Mouse (Mus musculus) lung, embryonic 14.5 days (tissue): ENCODE data around the gene Vti1a. TPM values are rescaled to one million over a fixed set of nuclear protein-coding genes. Genes with fewer than 3 reads are reported as not detected.

Experiments
- ATAC-seq: fragments of 200-750 bp; cut with Nextera tagmentation; 2 replicates; pipeline ENCODE4 v1.8.0; 2017; ENCODE audit warnings: mild to moderate bottlenecking, moderate TSS enrichment, moderate library complexity; ENCODE audit not compliant: insufficient read depth
- DNase-seq: peaks from one replicate; pipeline ENCODE4 v3.0.0-alpha.2; 2015
- H3K27ac ChIP-seq: fragments of 300-500 bp; sonication (generic); 2 replicates; pipeline ENCODE4 v1.5.1; 2014; ENCODE audit warnings: low read depth, mild to moderate bottlenecking, moderate library complexity
- H3K27me3 ChIP-seq: fragments of 300-500 bp; sonication (generic); 2 replicates; pipeline ENCODE4 v1.6.1; 2014; ENCODE audit warnings: low read length, control low read depth; ENCODE audit not compliant: insufficient read depth
- H3K36me3 ChIP-seq: fragments of 300-500 bp; sonication (generic); 2 replicates; pipeline ENCODE4 v1.6.1; 2014; ENCODE audit warnings: control low read depth; ENCODE audit not compliant: insufficient read depth
- H3K4me1 ChIP-seq: fragments of 300-500 bp; sonication (generic); 2 replicates; pipeline ENCODE4 v1.6.1; 2014; ENCODE audit warnings: antibody characterized with exemption, control low read depth; ENCODE audit not compliant: insufficient read depth
- H3K4me2 ChIP-seq: fragments of 300-500 bp; sonication (generic); 2 replicates; pipeline ENCODE4 v1.6.1; 2014; ENCODE audit warnings: mild to moderate bottlenecking
- H3K4me3 ChIP-seq: fragments of 300-500 bp; sonication (generic); 2 replicates; pipeline ENCODE4 v1.5.1; 2014; ENCODE audit warnings: low read depth, low read length
- H3K9ac ChIP-seq: fragments of 300-500 bp; sonication (generic); 2 replicates; pipeline ENCODE4 v1.6.1; 2014
- H3K9me3 ChIP-seq: fragments of 300-500 bp; sonication (generic); 2 replicates; pipeline ENCODE4 v1.6.1; 2016; ENCODE audit warnings: low read depth, low read length, control low read depth
- CTCF ChIP-seq: IDR thresholded peaks from 2 replicates; pipeline ENCODE4 v1.5.1; 2016; ENCODE audit warnings: antibody characterized with exemption, low read depth
- WGBS: fragments of 180-500 bp; shearing (Covaris S2); extraction: QIAGEN DNeasy Blood & Tissue Kit; methylation state at CpG from one replicate; pipeline ENCODE4 v1.1.7; 2014; 5-methylcytosine and 5-hydroxymethylcytosine counted together
- polyA plus RNA-seq: library from polyadenylated mRNA; unstranded; fragments of >200 nt; fragmentation: Nextera tagmentation; extraction: Ambion mirVana; gene quantifications from 2 replicates; pipeline ENCODE4 v1.2.1, GENCODE M21; 2014

Vti1a gene
- polyA plus RNA-seq, 1 experiment from 2014 or later: 25.5 TPM

DNA sequence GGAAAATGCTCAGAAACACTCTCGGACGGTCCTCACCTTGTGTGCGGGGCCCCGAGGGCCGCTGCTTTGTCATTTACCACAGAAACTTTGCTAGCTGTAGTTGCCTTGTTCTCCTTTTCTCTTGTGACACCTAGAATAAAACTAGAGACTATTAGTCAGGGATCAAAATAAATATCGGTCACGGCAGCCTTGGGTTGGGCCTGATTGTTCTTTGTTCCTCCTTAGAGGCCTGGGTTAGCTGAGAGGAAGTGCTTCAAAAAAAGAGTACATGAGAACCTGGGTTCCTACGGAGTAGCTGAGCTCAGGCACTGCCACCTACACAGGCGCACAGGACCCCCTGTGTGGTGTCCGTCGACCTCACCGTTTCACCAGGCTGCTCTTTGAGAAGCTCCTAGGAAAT lies 253.8 kb downstream of the Vti1a start:
- no peak for TF ChIP-seq CTCF
- Histone ChIP-seq H3K36me3 (no peaks in the 10 kb centered on the region), H3K4me2 (no peak overlapping the region), H3K9me3 (no peaks in the 10 kb centered on the region), H3K27ac (no peak overlapping the region), H3K4me1 (0 out of 2 replicates have a peak, but pooled peaks cover 6% of the 10 kb centered on the region), H3K4me3 (no peak overlapping the region), H3K27me3 (no peaks in the 10 kb centered on the region), H3K9ac (no peak overlapping the region)
- WGBS: 77% methylated on average over 12 of the region's 12 CpGs
- DNase-seq (no peak), ATAC-seq (no peak)

DNA sequence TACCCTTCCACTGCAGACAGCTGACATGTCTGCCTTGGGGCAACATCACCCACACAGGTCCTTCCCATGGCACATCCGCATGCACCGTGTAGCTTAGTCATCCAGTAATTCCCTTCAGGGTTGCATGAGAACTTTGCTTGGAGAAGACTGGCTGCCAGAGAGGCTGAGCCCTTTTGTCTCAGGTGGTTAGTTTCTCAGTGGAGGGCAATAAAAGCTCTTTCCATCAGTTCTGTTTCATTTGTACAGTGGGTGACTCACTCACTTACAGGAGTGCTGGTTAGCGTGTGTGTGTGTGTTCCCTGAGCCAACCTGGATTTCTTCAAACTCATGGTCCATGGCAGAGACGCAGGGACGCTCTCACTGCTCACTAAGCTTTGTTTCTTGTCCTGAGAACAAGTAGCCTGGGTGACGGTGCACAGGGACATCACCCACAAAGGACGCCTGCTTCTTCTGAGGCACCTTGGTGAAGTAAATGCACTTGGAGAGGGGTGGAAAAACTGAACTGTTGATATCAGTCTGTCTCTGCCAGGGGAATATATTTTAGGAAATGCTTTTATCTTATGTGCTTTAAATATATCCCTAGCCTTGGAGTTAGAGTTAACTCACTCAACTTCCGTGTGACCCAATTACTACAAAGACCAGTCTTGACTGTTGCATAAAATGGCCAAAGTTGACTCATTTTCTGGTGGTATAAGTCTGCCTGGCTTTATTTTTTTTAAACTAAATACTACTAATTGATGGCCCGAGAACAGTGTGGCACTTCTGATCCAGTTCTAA lies 254.6 kb downstream of the Vti1a start:
- TF ChIP-seq CTCF: no peak
- no peak for DNase-seq
- no peak for ATAC-seq
- WGBS: 81% methylated on average over 9 of the region's 9 CpGs
- 0 out of 2 replicates have a peak, but pooled peaks cover 6% of the 10 kb centered on the region for H3K4me1 ChIP-seq
- H3K36me3 ChIP-seq: no peaks in the 10 kb centered on the region
- H3K27ac ChIP-seq: no peak overlapping the region
- H3K4me3 ChIP-seq: no peak overlapping the region
- H3K4me2 ChIP-seq: no peak overlapping the region
- no peaks in the 10 kb centered on the region for H3K27me3 ChIP-seq
- no peak overlapping the region for H3K9ac ChIP-seq
- H3K9me3 ChIP-seq: no peaks in the 10 kb centered on the region

DNA sequence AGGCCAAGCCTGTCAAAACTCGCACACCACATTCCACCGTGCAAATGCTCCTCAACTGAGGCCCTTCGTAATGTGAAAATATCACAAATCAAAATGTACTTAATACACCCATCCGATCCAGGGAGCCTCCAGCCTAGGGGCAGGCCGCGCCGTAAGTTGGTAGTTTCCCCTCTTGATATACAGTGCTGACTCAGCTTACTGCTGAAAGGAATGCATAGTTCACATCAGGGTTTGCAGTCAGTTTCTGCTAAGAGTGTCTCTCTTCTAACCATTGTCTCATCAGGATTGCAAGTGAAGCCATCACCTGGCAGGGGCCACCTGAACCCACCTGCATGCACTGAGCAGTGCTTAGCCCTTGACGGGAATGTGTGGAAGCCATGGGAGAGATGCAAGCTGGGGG lies 255.4 kb downstream of the Vti1a start:
- ATAC-seq (no peak), DNase-seq (no peak)
- Histone ChIP-seq H3K9ac (no peak overlapping the region), H3K36me3 (no peaks in the 10 kb centered on the region), H3K9me3 (no peaks in the 10 kb centered on the region), H3K27me3 (no peaks in the 10 kb centered on the region), H3K4me1 (0 out of 2 replicates have a peak, but pooled peaks cover 6% of the 10 kb centered on the region), H3K4me2 (no peak overlapping the region), H3K27ac (no peak overlapping the region), H3K4me3 (no peak overlapping the region)
- 80% methylated on average over 8 of the region's 8 CpGs for WGBS
- TF ChIP-seq CTCF: no peak

DNA sequence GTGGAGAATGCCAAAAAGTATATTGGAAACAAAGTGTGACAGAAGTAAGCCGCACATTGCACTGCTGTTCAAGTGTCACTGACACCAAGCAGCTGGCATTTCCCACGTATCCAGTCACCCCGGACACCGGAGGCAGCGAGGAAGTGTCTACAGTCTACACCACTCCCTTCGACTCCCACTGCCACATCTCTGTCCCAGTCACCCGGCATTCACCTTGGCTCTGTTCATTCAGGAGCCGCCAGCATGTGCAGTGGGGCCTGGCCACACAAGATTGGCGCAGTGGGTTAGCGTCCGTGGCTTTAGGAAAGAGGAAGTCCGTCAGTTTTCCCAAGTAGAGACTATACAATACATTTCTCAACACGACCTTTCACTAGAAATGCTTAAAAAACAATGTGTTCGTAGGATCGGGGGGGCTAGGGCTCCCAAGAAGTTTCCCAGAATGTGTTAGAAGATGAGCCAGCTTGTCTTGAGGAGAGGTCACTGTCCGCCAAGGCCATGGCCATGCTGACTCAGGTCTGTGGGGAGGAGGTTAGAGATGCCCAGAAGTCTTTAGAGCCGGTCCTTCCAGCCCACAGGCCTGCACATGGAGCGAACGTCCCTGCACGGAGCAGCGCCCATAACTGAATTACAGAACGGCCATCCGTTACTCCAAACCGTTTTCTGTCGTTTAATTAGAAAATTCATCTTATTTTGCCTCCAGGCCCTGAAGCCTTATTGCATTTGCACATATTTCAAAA lies 261.4 kb downstream of the Vti1a start:
- no peak overlapping the region for H3K4me3 ChIP-seq
- no peak for TF ChIP-seq CTCF
- no peaks in the 10 kb centered on the region for H3K9me3 ChIP-seq
- WGBS: 64% methylated on average over 25 of the region's 25 CpGs
- no peak overlapping the region for H3K4me2 ChIP-seq
- H3K27me3 ChIP-seq: no peaks in the 10 kb centered on the region
- 0 out of 2 replicates have a peak overlapping the region, but pooled peaks have one; percentile 4 for H3K27ac ChIP-seq
- ATAC-seq: peak; percentile 40; the same call in 1 of the 2 replicates
- no peak overlapping the region for H3K9ac ChIP-seq
- H3K36me3 ChIP-seq: no peaks in the 10 kb centered on the region
- peak; percentile 56 for DNase-seq
- no peaks in the 10 kb centered on the region for H3K4me1 ChIP-seq

DNA sequence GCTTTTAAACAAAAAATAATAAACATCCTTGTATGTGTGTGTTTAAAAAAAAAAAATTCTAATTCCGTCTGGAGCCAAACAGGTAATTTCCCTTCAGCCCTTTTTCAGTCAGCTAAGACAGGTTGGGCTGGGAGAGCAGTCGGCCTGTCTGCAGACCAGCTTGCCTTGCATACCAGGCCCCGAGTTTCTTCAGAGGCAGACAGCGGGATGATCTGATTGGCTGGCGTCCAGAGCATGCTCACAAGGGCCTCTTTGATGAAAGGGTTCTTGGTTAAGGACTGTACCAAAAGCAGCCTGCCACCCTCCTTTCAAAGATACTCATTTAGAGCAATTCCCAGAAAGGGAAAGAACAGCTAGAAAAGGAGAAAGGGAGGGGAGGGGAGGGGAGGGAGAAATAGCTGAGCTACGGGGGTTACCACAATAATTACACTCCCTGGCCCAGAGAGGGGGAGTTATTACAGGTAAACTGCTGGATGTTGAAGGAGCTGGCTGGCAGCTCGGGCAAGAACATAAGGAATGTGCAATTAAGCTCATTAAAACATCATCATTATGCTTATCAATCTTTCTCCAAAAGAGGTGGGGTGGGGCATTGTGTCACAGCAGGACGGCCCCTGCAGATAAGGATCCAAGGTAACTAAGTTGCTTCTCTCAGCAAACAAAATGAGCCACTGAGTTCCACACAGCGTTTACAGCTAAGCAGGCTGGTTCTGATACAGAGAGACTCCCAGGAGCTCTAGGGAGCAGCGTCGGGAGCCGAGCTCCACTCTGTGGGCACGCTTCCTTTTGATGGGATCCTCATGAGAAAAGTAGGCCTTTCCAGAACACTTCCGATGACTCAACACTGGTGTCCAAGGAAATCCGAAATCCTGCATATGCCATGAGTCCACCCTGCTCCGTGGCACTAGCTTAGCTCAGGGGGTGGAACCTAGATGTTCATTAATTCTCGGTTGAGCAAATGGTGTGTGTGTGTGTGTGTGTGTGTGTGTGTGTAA lies 262.3 kb downstream of the Vti1a start:
- Histone ChIP-seq H3K4me1 (no peaks in the 10 kb centered on the region), H3K4me3 (no peak overlapping the region), H3K9me3 (no peaks in the 10 kb centered on the region), H3K27ac (no peak overlapping the region), H3K27me3 (no peaks in the 10 kb centered on the region), H3K4me2 (no peak overlapping the region), H3K36me3 (no peaks in the 10 kb centered on the region), H3K9ac (no peak overlapping the region)
- no peak for TF ChIP-seq CTCF
- DNase-seq (peak; percentile 86), ATAC-seq (peak; percentile 63)
- 42% methylated on average over 17 of the region's 17 CpGs for WGBS

DNA sequence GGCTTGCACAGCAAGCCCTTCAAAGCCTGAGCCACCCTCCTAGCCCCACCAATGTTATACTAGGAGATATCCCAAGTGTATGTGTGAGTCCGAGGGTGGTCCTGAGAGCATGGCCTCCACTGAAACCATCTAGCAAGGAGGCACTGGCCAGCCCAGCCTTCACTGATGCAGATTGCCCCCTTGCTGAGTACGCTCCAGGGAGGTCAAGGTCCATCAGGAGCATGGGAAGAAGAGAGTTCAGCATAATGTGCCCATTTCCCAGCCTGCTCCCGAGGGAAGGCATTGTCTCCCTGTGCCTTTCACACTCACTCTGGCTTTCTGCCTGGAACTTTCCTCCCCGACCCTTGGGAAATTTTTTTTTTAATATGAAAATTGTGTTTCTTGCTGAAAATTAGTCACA lies 263.2 kb downstream of the Vti1a start:
- no peak overlapping the region for H3K27ac ChIP-seq
- DNase-seq: no peak

More for the DNA sequence above, 263.2 kb downstream of the Vti1a start:
- H3K4me1 ChIP-seq: no peaks in the 10 kb centered on the region
- H3K27me3 ChIP-seq: no peaks in the 10 kb centered on the region
- no peak for TF ChIP-seq CTCF
- no peaks in the 10 kb centered on the region for H3K36me3 ChIP-seq
- no peak for ATAC-seq
- no peaks in the 10 kb centered on the region for H3K9me3 ChIP-seq
- no peak overlapping the region for H3K4me2 ChIP-seq
- no peak overlapping the region for H3K9ac ChIP-seq
- WGBS: 84% methylated on average over 4 of the region's 4 CpGs
- no peak overlapping the region for H3K4me3 ChIP-seq
